Mouse (Mus musculus) cerebellum, adult (tissue): ENCODE results near the gene Pik3r2.

Source experiments
- ATAC-seq: cut with Nextera tagmentation; 2 replicates; pipeline ENCODE4 v1.9.2; 2017; ENCODE audit warnings: mild to moderate bottlenecking, moderate library complexity, mixed read lengths; ENCODE audit not compliant: insufficient number of reproducible peaks, low FRiP score, low TSS enrichment

Gene Pik3r2

GRCm38 (mm10) chr8:70746676-70747075 is 29.8 kb downstream of the Pik3r2 start:
- ATAC-seq, result no peak

DNA sequence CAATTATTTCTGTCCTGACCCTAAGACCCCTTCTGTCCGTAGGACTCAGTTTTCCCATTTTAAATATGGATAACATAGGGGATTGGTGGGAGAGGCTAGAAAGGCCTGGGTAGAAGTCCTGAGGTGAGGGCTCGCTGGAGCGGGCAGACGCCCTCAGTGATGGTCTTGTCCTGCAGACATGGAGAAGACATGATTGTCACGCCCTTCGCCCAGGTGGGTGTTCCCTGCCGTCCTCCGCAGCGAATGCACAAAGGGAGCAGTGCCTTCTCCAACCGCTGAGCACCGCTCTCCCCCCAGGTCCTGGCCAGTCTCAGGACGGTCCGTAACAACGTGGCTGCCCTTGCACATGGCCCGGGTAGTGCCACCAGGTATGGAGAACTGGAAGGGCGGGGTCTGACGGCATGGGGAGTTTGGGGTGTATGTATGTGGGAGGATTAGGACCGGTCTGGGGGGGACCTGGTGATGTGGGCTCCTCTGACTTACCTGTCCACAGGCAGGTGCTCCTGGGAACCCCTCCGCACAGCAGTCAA is 30.8 kb downstream of the Pik3r2 start:
- ATAC-seq, result no peak

DNA sequence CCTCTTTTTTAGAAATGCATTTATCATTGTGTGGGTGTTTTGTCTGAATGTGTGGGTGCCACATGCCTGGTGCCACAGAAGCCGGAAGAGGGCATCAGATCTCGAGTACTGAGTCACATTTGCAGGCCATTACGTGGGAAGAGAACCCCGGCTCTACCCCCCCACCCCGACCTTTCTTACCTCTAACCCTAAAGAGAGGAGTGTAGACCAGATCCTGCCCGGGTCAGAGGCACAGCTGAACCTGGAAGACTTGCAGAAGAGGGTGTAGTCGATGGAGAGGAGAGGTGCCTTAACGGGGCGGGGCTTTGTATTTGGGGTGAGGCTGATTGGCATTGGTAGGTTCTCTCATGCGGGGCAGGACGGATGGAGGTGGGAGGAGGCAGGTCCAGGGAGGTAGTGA is 31.7 kb downstream of the Pik3r2 start:
- no peak for ATAC-seq

GRCm38 (mm10) chr8:70743656-70744590 is 32.6 kb downstream of the Pik3r2 start:
- 0 out of 2 replicates have a peak, but pooled peaks have one; percentile 12 for ATAC-seq

DNA sequence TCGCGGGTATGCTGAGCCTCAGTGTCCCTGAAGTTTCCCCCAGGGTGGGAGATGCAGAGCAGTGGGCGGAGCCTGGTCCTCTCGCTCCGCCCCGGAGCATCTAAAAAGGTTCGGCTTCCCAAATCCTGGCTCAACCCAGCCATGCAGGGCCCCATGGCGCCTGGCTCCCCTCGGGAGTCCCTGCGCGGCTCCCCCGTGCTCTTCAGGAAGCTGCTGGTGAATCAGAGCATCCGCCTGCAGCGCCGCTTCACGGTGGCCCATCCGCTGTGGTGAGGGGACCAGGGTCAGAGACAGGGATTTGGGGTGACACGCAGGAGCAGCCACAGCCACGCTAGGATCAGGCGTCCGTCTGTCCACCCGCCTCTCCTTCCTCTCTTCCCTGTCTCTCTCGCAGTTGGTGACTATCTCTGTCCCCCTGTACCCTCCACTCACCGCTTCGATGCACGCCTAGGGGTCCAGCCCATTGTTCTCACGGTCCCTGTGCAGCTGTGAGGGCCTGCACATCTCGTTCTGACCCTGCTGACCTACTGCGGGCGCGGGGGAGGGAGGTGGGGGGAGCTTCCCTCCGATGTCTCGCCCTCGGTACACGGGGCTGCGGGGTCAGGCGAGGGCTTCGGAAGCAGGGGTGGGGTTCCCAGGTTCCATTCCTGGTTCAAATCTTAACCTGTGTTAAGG is 33.4 kb downstream of the Pik3r2 start:
- ATAC-seq, result no peak

GRCm38 (mm10) chr8:70742176-70742575 is 34.3 kb downstream of the Pik3r2 start:
- no peak for ATAC-seq

DNA sequence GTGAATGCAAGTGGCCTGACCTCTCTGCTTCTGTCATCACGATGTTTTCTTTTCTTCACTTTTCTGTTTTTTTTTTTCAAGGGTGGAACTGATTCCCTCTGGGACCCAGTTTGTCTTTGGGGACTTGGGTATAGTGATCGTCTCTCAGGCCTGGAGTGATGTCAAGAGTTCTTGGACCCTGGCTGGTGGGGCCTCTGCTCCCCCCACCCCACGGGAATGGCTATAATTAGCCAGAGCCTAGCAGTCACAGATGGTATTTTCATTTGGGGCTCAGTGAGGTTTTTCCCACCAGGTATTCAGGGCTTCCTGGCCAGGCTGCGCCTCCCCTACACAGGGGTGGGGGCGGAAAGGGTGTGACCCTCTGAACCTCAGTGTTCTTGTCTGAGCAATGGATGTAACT is 34.9 kb downstream of the Pik3r2 start:
- ATAC-seq, result no peak

- ATAC-seq, result no peak
Measured at GRCm38 (mm10) chr8:70738211-70738610, 38.3 kb downstream of the Pik3r2 start.

DNA sequence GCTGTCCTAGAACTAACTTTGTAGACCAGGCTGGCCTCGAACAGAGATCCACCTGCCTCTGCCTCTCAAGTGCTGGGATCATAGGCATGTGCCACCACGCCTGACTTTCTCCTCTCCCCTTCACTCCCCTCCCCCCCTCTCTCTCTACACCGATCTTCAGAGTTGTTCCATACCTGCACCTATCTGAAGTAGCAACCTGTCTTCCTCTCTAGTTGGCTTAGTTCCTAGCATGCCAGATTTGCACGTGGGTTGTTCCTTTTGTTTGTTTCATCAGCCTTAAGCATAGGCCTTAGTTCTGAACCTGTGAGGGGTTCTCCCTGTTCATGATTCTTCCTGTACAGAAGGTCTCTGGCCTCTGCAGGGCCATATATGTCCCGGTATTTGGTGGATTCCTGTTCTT is 38.8 kb downstream of the Pik3r2 start:
- no peak for ATAC-seq

DNA sequence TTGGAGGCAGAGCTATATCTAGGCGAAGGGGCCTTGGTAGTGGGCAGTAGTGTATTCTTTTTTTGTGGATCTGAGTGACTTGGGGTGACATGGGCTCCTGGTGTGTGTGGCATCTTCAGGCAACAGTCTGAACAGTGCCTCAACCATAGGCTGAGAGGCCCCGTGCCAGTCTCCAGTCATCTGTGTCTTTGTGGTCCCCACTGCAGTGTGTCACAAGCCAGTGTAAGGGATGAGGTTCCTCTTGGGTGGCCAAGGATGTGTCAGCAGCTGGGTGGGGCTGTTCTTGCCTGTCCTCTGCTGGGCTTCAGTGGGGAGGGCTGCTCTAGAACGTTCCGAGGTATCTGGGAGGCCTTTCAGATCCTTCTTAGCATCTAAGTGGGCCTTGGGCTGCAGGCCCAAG is 45.6 kb downstream of the Pik3r2 start:
- ATAC-seq, result no peak

GRCm38 (mm10) chr8:70729808-70730475 is 46.6 kb downstream of the Pik3r2 start:
- no peak for ATAC-seq

GRCm38 (mm10) chr8:70726721-70727120 is 49.8 kb downstream of the Pik3r2 start:
- ATAC-seq, result no peak

GRCm38 (mm10) chr8:70725792-70726447 is 50.6 kb downstream of the Pik3r2 start:
- no peak for ATAC-seq

DNA sequence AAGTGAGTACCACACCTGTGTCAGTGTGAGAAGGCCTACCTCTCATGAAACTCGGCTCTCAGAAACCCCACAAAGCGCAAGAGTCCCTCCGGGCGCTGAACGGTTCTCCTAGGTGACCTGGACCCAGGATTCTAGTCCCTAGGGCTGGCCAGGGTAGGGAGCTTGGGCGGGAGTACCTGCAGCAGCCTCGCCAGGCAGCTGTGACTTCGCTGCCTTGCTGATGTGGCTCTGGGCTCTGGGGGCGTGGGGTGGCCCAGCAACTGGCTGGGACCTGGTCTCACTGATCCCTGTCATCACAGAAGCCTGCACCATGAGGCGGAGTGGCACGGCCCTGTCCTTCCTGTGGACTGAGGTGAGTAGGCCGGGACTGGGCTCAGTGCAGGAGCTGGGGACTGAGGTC is 52.3 kb downstream of the Pik3r2 start:
- no peak for ATAC-seq

- no peak for ATAC-seq
Measured at GRCm38 (mm10) chr8:70723486-70724210, 52.9 kb downstream of the Pik3r2 start, which contains the start of gene Pde4c. Pde4c (plus strand) TSS chr8:70723720.

GRCm38 (mm10) chr8:70721601-70722000 is 54.9 kb downstream of the Pik3r2 start:
- no peak for ATAC-seq

- ATAC-seq, result no peak
Measured at GRCm38 (mm10) chr8:70720739-70721138, 55.8 kb downstream of the Pik3r2 start.

- no peak for ATAC-seq
Measured at GRCm38 (mm10) chr8:70719796-70720270, 56.7 kb downstream of the Pik3r2 start.

DNA sequence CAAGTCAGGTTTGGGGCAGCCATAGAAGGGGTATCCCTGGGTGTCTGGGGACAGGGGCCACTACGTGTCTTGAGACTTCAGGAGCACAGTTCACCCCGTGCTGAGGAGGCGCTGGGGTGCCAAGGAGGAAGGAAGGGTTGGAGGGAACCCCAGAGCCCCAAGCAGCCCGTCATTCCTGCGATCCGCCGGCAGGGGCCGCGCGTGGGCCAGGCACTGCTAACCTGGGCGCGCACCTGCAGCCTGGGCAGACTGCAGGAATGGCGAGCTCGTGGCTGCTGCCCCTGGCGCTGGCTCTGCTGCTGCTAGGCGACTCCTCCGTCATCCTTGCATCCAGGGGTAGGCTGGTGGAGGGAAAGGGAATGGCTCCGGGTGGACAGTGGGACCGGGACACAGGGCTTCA is 58.2 kb downstream of the Pik3r2 start, which contains the start of gene Gm3336:
Gene Gm3336 (plus strand): TSS at position 247 of the 400 bp plus-strand sequence.
- ATAC-seq, result peak; percentile 65
